Mouse (Mus musculus): ENCODE measurements around the gene Srebf2.

Srebf2 gene

GRCm38 (mm10) chr15:82207105-82207459 is 60.1 kb downstream of the Srebf2 start:
- DNase-seq (ENCODE audit: low read depth, low spot score), result no peak

- DNase-seq (ENCODE audit: low read depth, low spot score), result no peak
Measured at GRCm38 (mm10) chr15:82207504-82208219, 60.7 kb downstream of the Srebf2 start.

- no peak for DNase-seq (ENCODE audit: low read depth, low spot score)
Measured at GRCm38 (mm10) chr15:82208307-82208706, 61.3 kb downstream of the Srebf2 start.

GRCm38 (mm10) chr15:82209295-82210050 is 62.5 kb downstream of the Srebf2 start:
- DNase-seq (ENCODE audit: low read depth, low spot score), result no peak

DNA sequence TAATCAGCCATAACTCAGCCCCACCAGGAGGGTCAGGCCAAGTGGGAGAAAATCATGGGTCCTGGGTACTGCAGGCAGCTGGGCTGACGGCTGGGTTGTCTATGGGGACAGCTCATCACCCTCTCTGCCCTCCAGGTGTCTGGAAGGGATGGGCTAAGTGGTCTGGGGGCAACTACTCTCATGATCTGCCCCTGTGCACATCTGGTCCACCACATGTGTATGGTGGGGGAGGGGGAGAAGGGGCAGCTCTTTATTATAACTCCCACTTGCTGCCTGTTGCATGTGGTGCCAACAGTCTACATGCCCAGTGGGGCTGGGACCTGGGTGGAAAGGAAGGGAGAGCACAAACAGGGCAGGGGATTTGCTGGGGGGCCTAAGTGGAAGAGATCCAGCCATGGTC is 63.8 kb downstream of the Srebf2 start:
- no peak for DNase-seq (ENCODE audit: low read depth, low spot score)

GRCm38 (mm10) chr15:82211281-82211680 is 64.3 kb downstream of the Srebf2 start:
- DNase-seq (ENCODE audit: low read depth, low spot score), result no peak

DNA sequence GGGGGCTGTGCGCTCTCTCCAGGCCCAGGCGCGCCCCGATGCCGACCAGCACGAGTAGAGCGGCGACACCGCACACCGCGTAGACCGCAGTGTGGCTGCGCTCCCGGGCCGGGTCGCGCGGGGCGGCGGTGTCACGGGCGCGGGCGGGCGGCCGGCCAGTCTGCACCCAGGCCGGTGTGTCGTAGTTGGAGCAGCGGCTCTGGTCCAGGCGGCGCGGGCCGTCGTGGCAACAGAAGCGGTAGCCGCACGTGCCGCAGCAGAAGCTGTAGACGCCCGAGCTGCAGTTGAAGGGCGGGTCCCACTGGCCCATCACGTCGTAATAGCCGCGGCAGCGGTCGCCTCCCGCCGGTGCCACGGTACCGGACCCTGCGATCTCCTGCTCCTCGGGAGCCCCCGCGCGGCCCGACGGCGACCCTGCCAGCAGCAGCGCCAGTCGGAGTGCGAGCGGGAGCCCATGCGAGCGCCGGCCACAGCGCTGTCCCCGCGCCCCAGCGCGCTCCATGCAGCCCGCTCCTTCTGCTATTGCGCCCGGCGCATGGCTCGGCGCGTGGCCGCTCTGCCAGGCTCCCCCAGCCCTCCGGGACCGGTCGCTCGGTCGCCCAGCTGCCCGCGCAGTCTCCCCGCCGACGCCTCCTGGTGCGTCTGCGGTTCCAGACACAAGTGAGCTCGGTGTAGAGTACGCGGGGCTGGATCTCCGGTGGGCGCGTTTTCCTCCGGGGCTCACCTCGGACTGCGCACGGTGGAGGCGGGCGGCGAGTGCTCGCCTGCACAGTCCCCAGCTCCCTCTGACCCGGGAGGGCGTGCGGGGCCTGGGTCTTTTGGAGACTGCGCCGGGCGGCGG is 65.2 kb downstream of the Srebf2 start:
- peak; percentile 58 for DNase-seq (ENCODE audit: low read depth, low spot score)

GRCm38 (mm10) chr15:82212752-82213063 is 65.7 kb downstream of the Srebf2 start, which contains the start of gene Shisa8:
Gene Shisa8, minus strand, starts transcription at chr15:82212815.
- peak; percentile 54 for DNase-seq (ENCODE audit: low read depth, low spot score)

DNA sequence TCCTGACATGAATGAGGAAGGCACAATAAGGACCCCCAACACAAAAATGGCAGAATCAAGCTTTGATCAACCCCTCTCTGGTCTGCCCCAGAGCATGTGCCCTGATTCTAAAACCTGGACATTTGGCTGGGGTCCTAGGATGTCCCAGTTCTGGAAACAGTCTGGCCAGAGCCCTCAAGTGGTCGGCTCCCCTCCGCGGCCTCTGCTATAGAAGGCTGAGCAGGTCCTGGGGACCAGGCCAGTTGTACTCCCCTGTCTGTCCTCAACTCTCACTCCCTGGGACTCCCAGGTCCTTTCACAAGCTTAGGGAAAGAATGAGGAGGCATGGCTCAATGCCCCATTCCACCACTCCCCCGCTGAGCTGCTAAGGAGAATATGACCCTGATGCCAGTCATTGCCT is 66.2 kb downstream of the Srebf2 start:
- no peak for DNase-seq (ENCODE audit: low read depth, low spot score)

GRCm38 (mm10) chr15:82215332-82216046 is 68.5 kb downstream of the Srebf2 start:
- no peak for DNase-seq (ENCODE audit: low read depth, low spot score)

GRCm38 (mm10) chr15:82216142-82216827 is 69.3 kb downstream of the Srebf2 start:
- DNase-seq (ENCODE audit: low read depth, low spot score), result no peak

DNA sequence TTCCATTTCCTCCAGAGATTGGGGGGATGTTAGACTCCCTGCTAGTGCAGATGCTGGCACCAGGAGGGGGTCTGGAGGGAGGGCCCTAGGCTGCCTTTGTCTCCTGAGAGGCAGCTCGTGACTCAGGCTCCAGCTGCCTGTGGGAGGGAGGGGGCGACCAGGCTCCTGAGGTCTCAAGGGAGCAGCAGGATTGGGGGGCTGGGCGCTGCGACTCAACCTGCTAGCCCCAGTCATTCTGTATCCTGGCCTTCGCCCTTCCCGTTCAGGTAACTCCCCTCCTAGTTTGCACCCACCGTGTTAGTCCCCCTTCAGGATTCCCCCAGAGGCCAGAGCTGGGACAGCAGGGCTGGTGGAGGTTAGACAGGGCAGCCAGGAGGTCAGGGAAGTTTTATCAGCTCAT is 70.1 kb downstream of the Srebf2 start:
- peak; percentile 53 for DNase-seq (ENCODE audit: low read depth, low spot score)

DNA sequence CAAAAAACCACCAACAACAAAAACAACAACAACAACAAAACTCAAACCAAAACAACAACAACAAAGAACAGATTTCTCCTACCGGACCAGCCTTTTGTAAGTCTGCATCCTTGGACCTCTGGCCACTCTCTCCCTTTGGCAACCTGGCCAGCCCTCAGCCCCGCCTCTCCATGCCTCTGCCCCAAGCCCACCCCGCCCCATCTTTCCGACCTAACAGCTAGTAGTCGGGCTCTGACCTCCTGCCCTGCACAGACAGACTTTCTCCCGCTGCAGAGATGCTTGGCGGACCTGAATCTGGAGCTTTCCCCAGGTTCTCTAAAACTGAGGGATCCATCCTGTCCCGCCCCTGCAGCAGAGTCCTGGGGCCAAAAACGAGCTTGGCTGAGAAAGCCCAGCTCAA is 71.0 kb downstream of the Srebf2 start:
- no peak for DNase-seq (ENCODE audit: low read depth, low spot score)

- peak; percentile 66 for DNase-seq (ENCODE audit: low read depth, low spot score)
Measured at GRCm38 (mm10) chr15:82218778-82219666, 72.0 kb downstream of the Srebf2 start.

- no peak for DNase-seq (ENCODE audit: low read depth, low spot score)
Measured at GRCm38 (mm10) chr15:82220003-82220675, 73.2 kb downstream of the Srebf2 start.

GRCm38 (mm10) chr15:82221104-82221860 is 74.3 kb downstream of the Srebf2 start:
- DNase-seq (ENCODE audit: low read depth, low spot score), result peak; percentile 72

DNA sequence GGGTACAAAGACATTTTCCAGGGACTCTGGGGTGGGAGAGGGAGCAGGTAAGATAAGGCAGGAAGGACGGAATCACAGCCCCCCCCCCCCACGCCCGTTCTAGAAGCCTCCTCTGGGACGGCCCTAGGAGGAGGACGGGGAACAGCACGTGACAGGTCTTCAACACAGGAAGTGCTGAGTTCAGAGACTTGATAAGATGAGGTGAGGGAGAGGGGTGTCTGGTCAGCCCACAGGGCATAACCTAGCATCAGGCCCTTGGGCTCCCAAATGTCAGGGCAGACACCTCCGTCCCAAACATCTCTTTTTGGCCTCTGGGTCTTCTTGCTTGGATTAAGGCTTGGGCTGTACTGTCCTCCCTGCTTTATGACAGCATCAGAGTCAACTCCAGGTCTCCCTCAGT is 76.3 kb downstream of the Srebf2 start:
- DNase-seq (ENCODE audit: low read depth, low spot score), result no peak

- no peak for DNase-seq (ENCODE audit: low read depth, low spot score)
Measured at GRCm38 (mm10) chr15:82223657-82224601, 76.9 kb downstream of the Srebf2 start, which contains the start of gene Tnfrsf13c. Gene Tnfrsf13c, minus strand, starts transcription at chr15:82224369.

Data from R1 (cell line).